Comparison of ENCODE assay signal across 16 mouse cellular contexts in the genomic region with DNA sequence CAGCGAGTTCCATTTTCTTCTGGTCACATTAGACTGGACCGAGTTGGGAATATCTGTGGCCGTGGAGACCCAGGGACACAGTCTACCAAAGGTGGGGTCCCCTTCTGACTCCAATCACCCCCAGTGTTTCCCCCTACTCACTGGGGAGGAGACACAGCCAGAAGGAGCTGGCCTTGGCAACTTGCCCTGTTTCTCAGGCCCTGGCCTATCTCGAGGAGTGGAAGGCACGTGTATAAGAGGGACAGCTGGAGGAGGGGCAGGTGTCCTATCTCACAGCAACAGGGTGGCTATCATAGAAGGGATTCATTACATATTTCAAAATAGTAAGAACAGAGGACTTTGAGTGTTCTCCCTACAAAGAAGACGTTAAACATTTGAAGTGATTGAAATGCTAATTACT. TPM values are rescaled to one million over a fixed set of nuclear protein-coding genes. Genes with fewer than 3 reads are reported as not detected.
DNase-seq lines count a peak whose midpoint lies in the region.
"Had no signal": no experiment of that assay in that cellular context is flagged by ENCODE, and none has a peak within 500 bp of the region (broad histone marks: within the 10 kb centered on the region; RNA-seq: fewer than 3 reads in every experiment).

No protein-coding gene starts in this region.

- peak; percentile 36 to 45 for DNase-seq in cerebellum, postnatal 10 days
- DNase-seq in cerebellum, postnatal 4 days (ENCODE audit: low spot score in 2 of 2) = no peak
- peak; percentile 27 for DNase-seq in left cerebral cortex, postnatal 4 days
- DNase-seq in left cerebral cortex, adult 9 months (ENCODE audit: low spot score in 2 of 2) = no peak
- DNase-seq in lung, postnatal 10 days = peak; percentile 20
- DNase-seq in lung, postnatal 14 days = no peak
- no peak for DNase-seq in frontal cortex, adult 2 months (ENCODE audit: extremely low spot score in 1 of 2, low spot score in 1 of 2)
- DNase-seq: adrenal gland, adult 8-10 months; B cell, adult 2 months; cerebellum, adult 11-12 months; cerebellum, adult 9-10 months; gastrocnemius, postnatal 10 days; heart, adult 2 months had no signal

- intact Hi-C loops in left cerebral cortex, postnatal 4 days (cut with DNase I) = no loop called here

RNA-seq across cellular contexts. Expression of a gene that starts 49.2 kb away (rescaled TPM):
- total RNA-seq in left cerebral cortex, postnatal 4 days (2021) = under 1 TPM; 0.26 to 0.66 TPM
- 1.9 and 2.7 TPM in 2 replicates for polyA plus RNA-seq in frontal cortex, adult 2 months (2012; rRNA removed)
- total RNA-seq: G1E; heart, postnatal 25 days had no signal
- polyA plus RNA-seq: G1E; heart, embryonic 15.5 days had no signal

Comparison
In these comparisons a context has a peak if more than half of its experiments do, and no peak if none do; other contexts are left out.
1. DNase-seq: peak in cerebellum, postnatal 10 days (2 of 2), left cerebral cortex, postnatal 4 days (single experiment) and lung, postnatal 10 days (single experiment); none in cerebellum, postnatal 4 days (0 of 2), left cerebral cortex, adult 9 months (0 of 2), lung, postnatal 14 days (single experiment) and frontal cortex, adult 2 months (0 of 2).